Mouse (Mus musculus) E14TG2a.4 (cell line): ENCODE measurements around the gene Itpripl2.

Experiments
- CTCF ChIP-seq: conservative IDR thresholded peaks from 2 replicates; pipeline ENCODE4 v1.5.1; 2014; ENCODE audit warnings: low read length
- NANOG ChIP-seq: IDR thresholded peaks from 2 replicates; pipeline ENCODE4 v1.6.1; 2014; ENCODE audit warnings: borderline replicate concordance, low read length, mixed read lengths
- POU5F1 ChIP-seq: IDR thresholded peaks from 2 replicates; pipeline ENCODE4 v1.6.1; 2014; ENCODE audit warnings: low read length, borderline replicate concordance

DNA sequence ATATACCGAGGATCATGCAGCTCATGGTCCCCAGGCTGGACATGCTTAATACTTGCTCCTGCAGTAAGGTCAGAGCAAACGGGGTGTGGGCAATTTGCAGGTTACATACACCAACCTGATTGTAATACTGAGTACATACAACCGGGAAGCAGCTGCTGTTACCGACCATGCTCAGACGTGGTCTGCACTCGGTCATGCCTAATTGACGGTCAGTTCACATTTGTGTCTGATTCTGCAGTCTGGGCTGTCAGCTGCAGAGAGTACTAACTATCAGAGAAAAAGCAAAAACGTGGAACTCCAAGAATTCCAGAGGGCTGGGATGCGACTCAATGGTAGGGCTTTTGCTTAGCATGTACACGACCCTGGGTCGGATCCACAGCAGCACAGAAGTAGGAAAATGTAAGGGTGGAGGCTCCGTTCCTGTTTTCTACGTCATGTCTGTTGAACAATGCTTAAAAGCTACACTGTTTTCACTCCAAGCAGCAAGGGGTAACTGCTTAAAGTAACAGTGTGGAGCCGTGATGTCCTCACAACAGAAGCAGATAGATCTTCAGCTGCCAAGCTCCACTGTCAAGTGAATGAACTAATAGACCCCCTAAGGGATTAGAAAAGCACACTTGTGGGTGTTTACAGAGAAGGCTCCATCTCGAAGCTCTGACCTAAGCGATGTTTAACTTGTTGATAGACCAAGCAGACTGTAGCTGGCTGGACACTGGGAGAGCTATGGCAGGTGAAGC, 30.2 kb downstream of the Itpripl2 start:
- no peak for TF ChIP-seq CTCF
- no peak for TF ChIP-seq NANOG
- TF ChIP-seq POU5F1, result no peak
